ENCODE assay signal across 20 mouse cellular contexts in the genomic region with DNA sequence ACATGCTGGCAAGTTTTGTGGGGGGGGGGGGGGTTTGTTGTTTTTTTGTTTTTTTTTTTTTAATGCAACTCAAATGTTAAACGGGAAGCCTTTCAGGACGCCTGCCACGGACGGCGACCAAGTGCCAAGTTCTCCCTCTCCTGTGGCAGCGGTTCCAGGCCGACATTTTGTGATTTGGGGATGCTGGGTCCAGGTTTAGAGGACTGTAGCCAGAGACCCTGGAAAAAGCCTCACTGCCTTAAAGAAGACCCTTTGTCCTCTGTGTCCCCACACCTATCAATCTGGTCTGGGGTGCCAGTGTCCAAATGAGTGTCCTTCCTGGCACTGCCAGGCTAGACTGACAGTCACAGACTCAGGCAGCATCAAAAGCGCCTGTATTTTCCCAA.
DNase-seq lines count a peak whose midpoint lies in the region; ATAC-seq lines count a peak whose summit lies in the region.
"Had no signal": no experiment of that assay in that cellular context is flagged by ENCODE, and none has a peak within 500 bp of the region (broad histone marks: within the 10 kb centered on the region; RNA-seq: fewer than 3 reads in every experiment).

No protein-coding gene starts in this region.

- no peaks in the 10 kb centered on the region for H3K36me3 ChIP-seq in forebrain, embryonic 10.5 days (replicated peaks)
- no peaks in the 10 kb centered on the region for H3K36me3 ChIP-seq in forebrain, embryonic 12.5 days (replicated peaks)
- H3K36me3 ChIP-seq in kidney, embryonic 14.5 days (ENCODE audit: control insufficient read depth, insufficient read depth, low read length): no peaks in the 10 kb centered on the region
- no peaks in the 10 kb centered on the region for H3K36me3 ChIP-seq in midbrain, embryonic 16.5 days (ENCODE audit: control insufficient read depth, insufficient read depth, low read length)
- H3K36me3 ChIP-seq in midbrain, embryonic 13.5 days: no peaks in the 10 kb centered on the region
- H3K36me3 ChIP-seq: embryonic facial prominence, embryonic 10.5 days; heart, embryonic 12.5 days; hindbrain, embryonic 12.5 days had no signal

- H3K9ac ChIP-seq in forebrain, embryonic 12.5 days: no peak overlapping the region
- no peak overlapping the region for H3K9ac ChIP-seq in kidney, embryonic 14.5 days (ENCODE audit: low read depth, low read length)
- peak overlapping the region; percentile 28; the same call in 1 of the 2 replicates for H3K9ac ChIP-seq in midbrain, embryonic 16.5 days (ENCODE audit: low read depth, low read length)
- H3K9ac ChIP-seq in midbrain, embryonic 13.5 days (replicated peaks): no peak overlapping the region
- H3K9ac ChIP-seq: forebrain, postnatal 0 days; heart, embryonic 12.5 days; hindbrain, embryonic 12.5 days had no signal

- H3K9me3 ChIP-seq in forebrain, embryonic 10.5 days: no peaks in the 10 kb centered on the region
- no peaks in the 10 kb centered on the region for H3K9me3 ChIP-seq in forebrain, embryonic 12.5 days
- no peaks in the 10 kb centered on the region for H3K9me3 ChIP-seq in kidney, embryonic 14.5 days (ENCODE audit: control insufficient read depth, low read length)
- no peaks in the 10 kb centered on the region for H3K9me3 ChIP-seq in midbrain, embryonic 16.5 days (replicated peaks; ENCODE audit: control insufficient read depth, low read length, poor library complexity, severe bottlenecking)
- H3K9me3 ChIP-seq in midbrain, embryonic 13.5 days: no peaks in the 10 kb centered on the region
- H3K9me3 ChIP-seq: embryonic facial prominence, embryonic 10.5 days; heart, embryonic 12.5 days; hindbrain, embryonic 12.5 days had no signal

- H3K4me2 ChIP-seq in forebrain, embryonic 12.5 days: no peak overlapping the region
- no peak overlapping the region for H3K4me2 ChIP-seq in kidney, embryonic 14.5 days (replicated peaks; ENCODE audit: low read depth, low read length)
- H3K4me2 ChIP-seq in midbrain, embryonic 16.5 days (ENCODE audit: low read length): no peak overlapping the region
- no peak overlapping the region for H3K4me2 ChIP-seq in midbrain, embryonic 13.5 days (replicated peaks)
- H3K4me2 ChIP-seq: heart, embryonic 12.5 days; hindbrain, embryonic 12.5 days had no signal

- no peak for DNase-seq in forebrain, embryonic 10.5 days (ENCODE audit: extremely low spot score, low spot score)
- peak; percentile 1 for DNase-seq in kidney, postnatal 10 days
- peak; percentile 34 for DNase-seq in testis, postnatal 10 days (ENCODE audit: low spot score)
- DNase-seq in testis, postnatal 14 days (ENCODE audit: low spot score): no peak
- DNase-seq: adrenal gland, adult 2 months; adrenal gland, postnatal 25 days; cerebellum, adult 8-10 months; forebrain, postnatal 0 days; gastrocnemius, postnatal 14 days; heart, adult 2 months; heart, postnatal 36 days had no signal

- peaks cover 46% of the 10 kb centered on the region for H3K4me1 ChIP-seq in forebrain, embryonic 10.5 days
- H3K4me1 ChIP-seq in forebrain, embryonic 12.5 days: peaks cover 24% of the 10 kb centered on the region
- H3K4me1 ChIP-seq in kidney, embryonic 14.5 days (ENCODE audit: control insufficient read depth, insufficient read depth, low read length): peaks cover 6% of the 10 kb centered on the region; the same call in 1 of the 2 replicates
- no peaks in the 10 kb centered on the region for H3K4me1 ChIP-seq in midbrain, embryonic 16.5 days (ENCODE audit: control insufficient read depth, insufficient read depth, low read length)
- H3K4me1 ChIP-seq in midbrain, embryonic 13.5 days (replicated peaks): peaks cover 18% of the 10 kb centered on the region

- H3K27me3 ChIP-seq in forebrain, embryonic 10.5 days (ENCODE audit: poor library complexity, severe bottlenecking): peaks cover 15% of the 10 kb centered on the region
- peaks cover 12% of the 10 kb centered on the region; the same call in 1 of the 2 replicates for H3K27me3 ChIP-seq in forebrain, embryonic 12.5 days
- H3K27me3 ChIP-seq in kidney, embryonic 14.5 days (ENCODE audit: control insufficient read depth, insufficient read depth, low read length): 0 out of 2 replicates have a peak, but pooled peaks cover 4% of the 10 kb centered on the region
- H3K27me3 ChIP-seq in midbrain, embryonic 16.5 days (ENCODE audit: control insufficient read depth, insufficient read depth, low read depth, low read length): no peaks in the 10 kb centered on the region; the same call in 1 of the 2 replicates
- H3K27me3 ChIP-seq in midbrain, embryonic 13.5 days: no peaks in the 10 kb centered on the region; the same call in 1 of the 2 replicates
- H3K27me3 ChIP-seq: CH12.LX; heart, embryonic 12.5 days had no signal

- H3K27ac ChIP-seq in forebrain, embryonic 10.5 days: peak overlapping the region; percentile 51; the same call in 1 of the 2 replicates
- H3K27ac ChIP-seq in forebrain, embryonic 12.5 days: no peak overlapping the region
- H3K27ac ChIP-seq in kidney, embryonic 14.5 days (ENCODE audit: low read depth, low read length): no peak overlapping the region
- no peak overlapping the region for H3K27ac ChIP-seq in midbrain, embryonic 16.5 days (ENCODE audit: low read length)
- no peak overlapping the region for H3K27ac ChIP-seq in midbrain, embryonic 13.5 days
- H3K27ac ChIP-seq: embryonic facial prominence, embryonic 10.5 days; heart, adult 2 months; hindbrain, embryonic 12.5 days had no signal

- 90% methylated on average over 8 of the region's 8 CpGs for WGBS in forebrain, embryonic 10.5 days
- 90% methylated on average over 8 of the region's 8 CpGs for WGBS in forebrain, embryonic 12.5 days
- 82% methylated on average over 8 of the region's 8 CpGs for WGBS in kidney, embryonic 14.5 days
- 77% methylated on average over 8 of the region's 8 CpGs for WGBS in midbrain, embryonic 16.5 days
- 86% methylated on average over 8 of the region's 8 CpGs for WGBS in midbrain, embryonic 13.5 days

- no peak for ATAC-seq in forebrain, embryonic 12.5 days (ENCODE audit: low FRiP score)
- no peak for ATAC-seq in kidney, embryonic 14.5 days (ENCODE audit: low FRiP score, low TSS enrichment)
- ATAC-seq in midbrain, embryonic 16.5 days: no peak
- no peak for ATAC-seq in midbrain, embryonic 13.5 days
- ATAC-seq: forebrain, postnatal 0 days; hindbrain, embryonic 16.5 days had no signal

- H3K4me3 ChIP-seq in forebrain, embryonic 10.5 days: no peak overlapping the region
- no peak overlapping the region for H3K4me3 ChIP-seq in forebrain, embryonic 12.5 days (replicated peaks)
- H3K4me3 ChIP-seq in kidney, embryonic 14.5 days (ENCODE audit: low read length): no peak overlapping the region
- no peak overlapping the region for H3K4me3 ChIP-seq in midbrain, embryonic 16.5 days (ENCODE audit: low read depth, low read length)
- no peak overlapping the region for H3K4me3 ChIP-seq in midbrain, embryonic 13.5 days (replicated peaks)
- H3K4me3 ChIP-seq: embryonic facial prominence, embryonic 10.5 days; heart, adult 2 months; heart, embryonic 12.5 days; hindbrain, embryonic 12.5 days had no signal

Comparison
In these comparisons a context has a peak if more than half of its experiments do, and no peak if none do; other contexts are left out.
1. DNase-seq: peak in kidney, postnatal 10 days (single experiment) and testis, postnatal 10 days (single experiment); none in forebrain, embryonic 10.5 days (single experiment) and testis, postnatal 14 days (single experiment).